Mouse (Mus musculus): Measurements from ENCODE around the gene Rbms2.
"Not testable (repeated sequence)": the region's sequence is repeated elsewhere in the genome, so short reads cannot be mapped to it uniquely, and the experiment has no call there.

Gene Rbms2

GRCm38 (mm10) chr10:128194024-128194550 is 14.0 kb upstream of the Rbms2 start, which contains the start of gene Gls2:
Gene Gls2 (plus strand): TSS chr10:128194457.
- intact Hi-C loops (cut with DNase I) = no loop called here

- intact Hi-C loops (cut with DNase I) = no loop called here
Observed at GRCm38 (mm10) chr10:128193113-128193512, 13.0 kb upstream of the Rbms2 start.

GRCm38 (mm10) chr10:128192030-128192766 is 12.1 kb upstream of the Rbms2 start:
- intact Hi-C loops (cut with DNase I) = not testable (repeated sequence)

GRCm38 (mm10) chr10:128191472-128191871 is 11.4 kb upstream of the Rbms2 start:
- intact Hi-C loops (cut with DNase I) = no loop called here

GRCm38 (mm10) chr10:128188242-128188877 is 8.3 kb upstream of the Rbms2 start:
- intact Hi-C loops (cut with DNase I) = loop anchor here (5.0 kb wide), 1 partner anchor 231 kb away; no protein-coding TSS in a partner anchor

GRCm38 (mm10) chr10:128187181-128187605 is 7.1 kb upstream of the Rbms2 start:
- intact Hi-C loops (cut with DNase I) = loop anchor here (2.0 to 5.0 kb wide), 3 partner anchors 46 to 230 kb away; no protein-coding TSS in a partner anchor

GRCm38 (mm10) chr10:128185959-128186358 is 5.9 kb upstream of the Rbms2 start:
- intact Hi-C loops (cut with DNase I) = loop anchor here (2.0 to 5.0 kb wide), 3 partner anchors 45 to 229 kb away; no protein-coding TSS in a partner anchor

- intact Hi-C loops (cut with DNase I) = loop anchor here (5.0 kb wide), 1 partner anchor 228 kb away; no protein-coding TSS in a partner anchor
Observed at GRCm38 (mm10) chr10:128185277-128185940, 5.3 kb upstream of the Rbms2 start.

- intact Hi-C loops (cut with DNase I) = no loop called here
Observed at GRCm38 (mm10) chr10:128184296-128184695, 4.2 kb upstream of the Rbms2 start.

- intact Hi-C loops (cut with DNase I) = no loop called here
Observed at GRCm38 (mm10) chr10:128177316-128177715, 2.8 kb downstream of the Rbms2 start.

- intact Hi-C loops (cut with DNase I) = no loop called here
Observed at GRCm38 (mm10) chr10:128175996-128176755, 3.9 kb downstream of the Rbms2 start.

- intact Hi-C loops (cut with DNase I) = no loop called here
Observed at GRCm38 (mm10) chr10:128175302-128175701, 4.8 kb downstream of the Rbms2 start.

- intact Hi-C loops (cut with DNase I) = not testable (repeated sequence)
Observed at GRCm38 (mm10) chr10:128171348-128171747, 8.7 kb downstream of the Rbms2 start.

GRCm38 (mm10) chr10:128167091-128167490 is 13.0 kb downstream of the Rbms2 start:
- intact Hi-C loops (cut with DNase I) = no loop called here

- intact Hi-C loops (cut with DNase I) = not testable (repeated sequence)
Observed at GRCm38 (mm10) chr10:128165726-128166125, 14.4 kb downstream of the Rbms2 start.

- intact Hi-C loops (cut with DNase I) = no loop called here
Observed at GRCm38 (mm10) chr10:128153978-128154377, 26.1 kb downstream of the Rbms2 start.

- intact Hi-C loops (cut with DNase I) = no loop called here
Observed at GRCm38 (mm10) chr10:128150941-128151340, 29.2 kb downstream of the Rbms2 start.

GRCm38 (mm10) chr10:128149592-128149991 is 30.5 kb downstream of the Rbms2 start:
- intact Hi-C loops (cut with DNase I) = no loop called here

- intact Hi-C loops (cut with DNase I) = no loop called here
Observed at GRCm38 (mm10) chr10:128148789-128149365, 31.2 kb downstream of the Rbms2 start.

GRCm38 (mm10) chr10:128144961-128145360 is 35.1 kb downstream of the Rbms2 start:
- intact Hi-C loops (cut with DNase I) = no loop called here
